Mouse (Mus musculus): ENCODE measurements at regions not wholly inside any gene's neighbourhood (a gene's known extent, or its start where the extent isn't known, plus 50 kb on each side); places are given as distances from the start of the nearest gene placed in this dataset.
A peak's percentile ranks its signal among the peaks of the same experiment; 100 is the strongest.

- H3K9ac ChIP-seq (replicated peaks): no peak overlapping the region
- peaks cover 95% of the 10 kb centered on the region for H3K27me3 ChIP-seq
- H3K4me1 ChIP-seq (replicated peaks): peaks cover 20% of the 10 kb centered on the region
- no peaks in the 10 kb centered on the region for H3K36me3 ChIP-seq
- no peaks in the 10 kb centered on the region for H3K9me3 ChIP-seq
- no peak overlapping the region for H3K4me2 ChIP-seq
- 85% methylated on average over 5 of the region's 5 CpGs for WGBS
- ATAC-seq (ENCODE audit: insufficient number of reproducible peaks, insufficient read depth, low FRiP score, low TSS enrichment, low read depth): no peak
- no peak overlapping the region for H3K27ac ChIP-seq
- no peak overlapping the region for H3K4me3 ChIP-seq (replicated peaks)
Observed at GRCm38 (mm10) chrX:99570161-99570560, 99.1 kb upstream of the Pja1 start.

- ATAC-seq (ENCODE audit: insufficient number of reproducible peaks, insufficient read depth, low FRiP score, low TSS enrichment, low read depth): no peak
- H3K4me1 ChIP-seq (replicated peaks): peaks cover 15% of the 10 kb centered on the region
- peak overlapping the region; percentile 43 for H3K4me2 ChIP-seq
- H3K27me3 ChIP-seq: peaks cover 96% of the 10 kb centered on the region
- H3K27ac ChIP-seq: no peak overlapping the region
- H3K9ac ChIP-seq (replicated peaks): no peak overlapping the region
- H3K36me3 ChIP-seq: no peaks in the 10 kb centered on the region
- 18% methylated on average over 10 of the region's 10 CpGs for WGBS
- no peaks in the 10 kb centered on the region for H3K9me3 ChIP-seq
- no peak overlapping the region for H3K4me3 ChIP-seq (replicated peaks)
Observed at GRCm38 (mm10) chrX:99568244-99568643, 97.2 kb upstream of the Pja1 start.

GRCm38 (mm10) chrX:99567367-99568164, 96.5 kb upstream of the Pja1 start:
- H3K36me3 ChIP-seq: no peaks in the 10 kb centered on the region
- 19% methylated on average over 23 of the region's 28 CpGs for WGBS
- no peaks in the 10 kb centered on the region for H3K9me3 ChIP-seq
- H3K27me3 ChIP-seq: peaks cover 96% of the 10 kb centered on the region
- ATAC-seq (ENCODE audit: insufficient number of reproducible peaks, insufficient read depth, low FRiP score, low TSS enrichment, low read depth): peak; percentile 73; the same call in 1 of the 2 replicates
- H3K4me1 ChIP-seq (replicated peaks): peaks cover 9% of the 10 kb centered on the region
- H3K9ac ChIP-seq (replicated peaks): peak overlapping the region; percentile 40; the same call in 1 of the 2 replicates
- H3K4me3 ChIP-seq (replicated peaks): no peak overlapping the region; the same call in 1 of the 2 replicates
- peak overlapping the region; percentile 78 for H3K27ac ChIP-seq
- H3K4me2 ChIP-seq: peak overlapping the region; percentile 43

GRCm38 (mm10) chrX:99561995-99562394, 90.9 kb upstream of the Pja1 start:
- H3K27ac ChIP-seq: no peak overlapping the region
- H3K9me3 ChIP-seq: no peaks in the 10 kb centered on the region
- no peak overlapping the region for H3K9ac ChIP-seq (replicated peaks)
- H3K4me2 ChIP-seq: no peak overlapping the region
- peaks cover 97% of the 10 kb centered on the region for H3K27me3 ChIP-seq
- H3K4me3 ChIP-seq (replicated peaks): no peak overlapping the region
- ATAC-seq (ENCODE audit: insufficient number of reproducible peaks, insufficient read depth, low FRiP score, low TSS enrichment, low read depth): no peak
- no peaks in the 10 kb centered on the region for H3K36me3 ChIP-seq
- H3K4me1 ChIP-seq (replicated peaks): peaks cover 9% of the 10 kb centered on the region
- 66% methylated on average over 8 of the region's 8 CpGs for WGBS

GRCm38 (mm10) chrX:99560699-99561098, 89.6 kb upstream of the Pja1 start:
- H3K27ac ChIP-seq: no peak overlapping the region
- no peaks in the 10 kb centered on the region for H3K9me3 ChIP-seq
- H3K4me1 ChIP-seq (replicated peaks): peaks cover 18% of the 10 kb centered on the region
- H3K4me2 ChIP-seq: no peak overlapping the region
- peaks cover 96% of the 10 kb centered on the region for H3K27me3 ChIP-seq
- WGBS: 64% methylated on average over 2 of the region's 2 CpGs
- no peak overlapping the region for H3K9ac ChIP-seq (replicated peaks)
- no peak overlapping the region for H3K4me3 ChIP-seq (replicated peaks)
- ATAC-seq (ENCODE audit: insufficient number of reproducible peaks, insufficient read depth, low FRiP score, low TSS enrichment, low read depth): no peak
- no peaks in the 10 kb centered on the region for H3K36me3 ChIP-seq

- 25% methylated on average over 8 of the region's 8 CpGs for WGBS
- Histone ChIP-seq H3K4me3 (replicated peaks) (no peak overlapping the region), H3K36me3 (no peaks in the 10 kb centered on the region), H3K9me3 (no peaks in the 10 kb centered on the region), H3K9ac (replicated peaks) (no peak overlapping the region), H3K27ac (no peak overlapping the region), H3K4me1 (replicated peaks) (peaks cover 18% of the 10 kb centered on the region), H3K4me2 (no peak overlapping the region), H3K27me3 (peaks cover 94% of the 10 kb centered on the region)
- ATAC-seq (ENCODE audit: insufficient number of reproducible peaks, insufficient read depth, low FRiP score, low TSS enrichment, low read depth): no peak
Observed at GRCm38 (mm10) chrX:99556876-99557354, 85.8 kb upstream of the Pja1 start.

GRCm38 (mm10) chrX:99555976-99556781, 85.1 kb upstream of the Pja1 start:
- no peaks in the 10 kb centered on the region for H3K36me3 ChIP-seq
- no peak overlapping the region for H3K9ac ChIP-seq (replicated peaks)
- no peaks in the 10 kb centered on the region for H3K9me3 ChIP-seq
- no peak overlapping the region for H3K4me2 ChIP-seq
- no peak for ATAC-seq (ENCODE audit: insufficient number of reproducible peaks, insufficient read depth, low FRiP score, low TSS enrichment, low read depth)
- H3K4me1 ChIP-seq (replicated peaks): peaks cover 24% of the 10 kb centered on the region
- no peak overlapping the region for H3K4me3 ChIP-seq (replicated peaks)
- 43% methylated on average over 13 of the region's 13 CpGs for WGBS
- no peak overlapping the region for H3K27ac ChIP-seq
- H3K27me3 ChIP-seq: peaks cover 94% of the 10 kb centered on the region

- H3K36me3 ChIP-seq: no peaks in the 10 kb centered on the region
- WGBS: 91% methylated on average over 2 of the region's 2 CpGs
- peaks cover 48% of the 10 kb centered on the region for H3K4me1 ChIP-seq (replicated peaks)
- no peak overlapping the region for H3K9ac ChIP-seq (replicated peaks)
- ATAC-seq (ENCODE audit: insufficient number of reproducible peaks, insufficient read depth, low FRiP score, low TSS enrichment, low read depth): no peak
- peaks cover 90% of the 10 kb centered on the region for H3K27me3 ChIP-seq
- no peaks in the 10 kb centered on the region for H3K9me3 ChIP-seq
- no peak overlapping the region for H3K27ac ChIP-seq
- no peak overlapping the region for H3K4me2 ChIP-seq
- H3K4me3 ChIP-seq (replicated peaks): no peak overlapping the region
Observed at GRCm38 (mm10) chrX:99552778-99553177, 81.7 kb upstream of the Pja1 start.

GRCm38 (mm10) chrX:99550057-99550760, 79.1 kb upstream of the Pja1 start:
- no peaks in the 10 kb centered on the region for H3K36me3 ChIP-seq
- H3K9ac ChIP-seq (replicated peaks): no peak overlapping the region; the same call in 1 of the 2 replicates
- H3K4me2 ChIP-seq: 0 out of 2 replicates have a peak overlapping the region, but pooled peaks have one; percentile 9
- H3K27ac ChIP-seq: peak overlapping the region; percentile 86
- H3K9me3 ChIP-seq: no peaks in the 10 kb centered on the region
- H3K4me1 ChIP-seq (replicated peaks): peaks cover 31% of the 10 kb centered on the region
- H3K27me3 ChIP-seq: peaks cover 67% of the 10 kb centered on the region
- WGBS: 25% methylated on average over 7 of the region's 7 CpGs
- ATAC-seq (ENCODE audit: insufficient number of reproducible peaks, insufficient read depth, low FRiP score, low TSS enrichment, low read depth): peak; percentile 88
- no peak overlapping the region for H3K4me3 ChIP-seq (replicated peaks)

GRCm38 (mm10) chrX:99548284-99549019, 77.4 kb upstream of the Pja1 start:
- H3K4me3 ChIP-seq (replicated peaks): no peak overlapping the region
- H3K9ac ChIP-seq (replicated peaks): no peak overlapping the region
- H3K27ac ChIP-seq: no peak overlapping the region
- H3K4me2 ChIP-seq: no peak overlapping the region
- no peaks in the 10 kb centered on the region for H3K9me3 ChIP-seq
- WGBS: 46% methylated on average over 4 of the region's 4 CpGs
- peaks cover 54% of the 10 kb centered on the region for H3K27me3 ChIP-seq
- H3K36me3 ChIP-seq: no peaks in the 10 kb centered on the region
- no peak for ATAC-seq (ENCODE audit: insufficient number of reproducible peaks, insufficient read depth, low FRiP score, low TSS enrichment, low read depth)
- peaks cover 31% of the 10 kb centered on the region for H3K4me1 ChIP-seq (replicated peaks)
